Mouse (Mus musculus): ENCODE results near the gene Plac9a.
"Not testable (repeated sequence)": the region's sequence is repeated elsewhere in the genome, so short reads cannot be mapped to it uniquely, and the experiment has no call there.

Plac9a gene

DNA sequence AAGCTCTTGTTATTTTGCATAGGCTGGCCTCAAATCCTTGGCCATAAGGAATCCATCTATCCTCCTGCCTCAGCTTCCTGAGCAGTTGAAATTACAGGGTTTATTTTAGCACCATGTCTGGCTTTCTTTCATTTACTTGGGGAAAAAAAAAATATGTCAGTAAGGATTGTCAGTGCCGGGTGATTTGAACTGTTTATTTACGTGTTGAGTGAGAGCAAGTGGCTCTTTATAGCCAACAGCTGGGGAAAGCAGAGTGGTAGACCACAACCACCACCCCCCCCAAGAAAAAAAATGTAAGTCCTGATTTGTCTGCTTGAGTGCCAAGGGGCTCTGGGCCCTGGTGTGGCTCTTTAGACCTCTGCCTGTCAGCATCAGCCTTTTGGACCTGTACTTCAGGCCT is 39.2 kb downstream of the Plac9a start:
- DNase-seq (ENCODE audit: low spot score) = no peak

DNA sequence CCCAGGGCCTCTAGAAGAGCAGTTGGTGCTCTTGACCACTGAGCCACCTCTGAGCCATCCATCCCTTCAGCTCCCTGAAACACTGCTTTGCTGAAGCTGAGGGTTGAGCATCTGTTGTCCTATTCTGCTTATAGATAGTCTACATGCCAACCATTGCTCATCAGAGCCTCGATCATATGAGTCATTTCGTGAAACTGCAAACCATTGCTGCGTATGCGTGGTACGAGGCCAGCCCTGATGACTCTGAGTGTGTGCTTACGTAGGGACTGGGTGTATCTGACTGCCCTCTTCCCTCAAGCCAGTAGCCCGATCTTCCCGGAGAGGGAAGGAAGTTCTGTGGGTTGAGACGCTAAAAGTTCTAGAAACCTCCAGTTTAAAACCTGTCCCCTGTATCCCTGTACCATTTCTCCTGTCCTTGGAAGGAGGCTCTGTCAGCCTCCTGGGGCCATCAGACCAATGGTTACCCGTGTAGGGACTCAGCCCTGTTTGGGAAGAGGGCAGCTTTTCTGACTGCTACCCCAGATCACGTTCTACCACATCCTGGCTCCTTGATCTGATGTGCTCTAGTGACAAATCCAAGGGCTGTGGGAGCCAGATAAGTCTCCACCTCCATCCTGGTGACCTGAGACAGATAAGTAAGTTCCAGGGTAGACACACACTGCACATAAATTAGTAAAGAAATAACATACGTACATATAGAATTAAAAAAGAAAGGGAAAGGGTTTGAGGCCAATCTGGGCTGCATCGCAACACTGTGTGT is 40.9 kb downstream of the Plac9a start:
- no peak for DNase-seq (ENCODE audit: low spot score)

DNA sequence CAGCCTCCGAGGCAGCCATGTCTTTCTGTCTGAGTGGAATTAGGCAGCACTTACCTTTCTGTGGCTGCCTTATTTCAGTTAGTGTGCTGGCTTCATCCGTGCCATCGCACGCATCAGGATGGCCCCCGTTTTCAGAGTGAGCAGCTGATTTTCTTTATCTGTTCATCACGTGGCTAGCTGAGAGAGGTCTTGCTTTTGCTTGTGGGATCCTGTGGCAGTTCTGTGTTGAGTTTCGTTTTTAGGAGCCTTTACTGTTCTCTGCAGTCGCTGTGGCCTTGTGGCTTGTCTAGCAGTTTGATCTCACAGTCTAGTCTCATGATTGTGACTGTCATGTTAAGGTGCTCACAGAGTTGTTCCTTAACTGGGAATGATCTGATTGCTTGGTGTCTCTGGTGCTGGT is 45.0 kb downstream of the Plac9a start:
- no peak for DNase-seq (ENCODE audit: low spot score)

DNA sequence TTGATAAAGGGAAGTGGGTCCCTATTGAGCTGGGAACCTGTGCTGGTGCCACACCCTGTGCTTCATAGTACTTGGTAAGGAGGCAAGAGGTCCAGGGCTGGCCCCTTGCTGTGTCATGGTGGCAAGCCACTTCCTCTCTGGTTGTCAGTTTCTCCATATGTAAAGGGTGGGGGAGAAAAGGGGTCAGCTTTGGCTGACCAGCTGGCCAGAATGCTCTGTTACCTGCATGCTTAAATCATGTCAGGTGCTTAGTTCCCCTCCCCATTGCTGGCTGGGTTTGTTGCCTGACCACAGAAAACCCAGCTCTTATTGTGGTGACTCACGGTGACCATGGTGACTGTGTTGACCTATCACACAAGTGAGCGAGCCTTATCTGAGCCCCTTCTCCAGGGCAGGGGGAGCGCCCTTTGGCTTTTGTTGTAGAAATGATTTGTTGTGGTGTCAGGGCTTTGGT is 45.7 kb downstream of the Plac9a start:
- no peak for DNase-seq (ENCODE audit: low spot score)

DNA sequence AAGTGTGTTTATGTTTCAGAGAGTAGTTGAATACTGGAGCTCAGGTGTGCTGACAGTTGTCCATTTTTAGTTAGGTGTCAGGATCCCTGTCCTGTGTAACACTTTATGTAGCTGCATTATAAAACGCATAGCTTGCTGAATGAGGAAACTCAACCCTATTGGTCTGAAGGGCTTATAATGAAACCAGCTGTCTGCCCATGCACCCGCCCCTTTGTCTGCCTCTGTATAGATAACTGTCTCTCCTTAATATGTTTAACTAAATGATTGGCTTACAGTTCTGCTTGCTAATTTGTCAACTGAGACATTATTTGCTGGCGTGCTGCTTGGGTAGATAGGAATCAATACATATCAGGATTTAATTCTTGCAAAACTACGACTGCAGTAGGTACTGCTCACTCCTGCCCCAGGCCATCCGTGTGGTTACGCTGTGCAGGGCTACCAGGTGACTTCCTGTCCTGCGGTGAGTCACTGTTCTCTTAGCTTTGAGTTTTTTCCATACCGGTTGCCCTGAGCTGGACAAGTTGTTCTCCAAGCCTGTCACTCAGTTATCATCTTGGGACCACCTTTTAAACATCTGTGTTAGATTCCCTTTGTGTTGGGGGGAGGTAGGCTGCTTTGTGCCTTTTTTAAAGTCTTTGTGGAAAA is 47.5 kb downstream of the Plac9a start:
- DNase-seq (ENCODE audit: low spot score) = no peak

DNA sequence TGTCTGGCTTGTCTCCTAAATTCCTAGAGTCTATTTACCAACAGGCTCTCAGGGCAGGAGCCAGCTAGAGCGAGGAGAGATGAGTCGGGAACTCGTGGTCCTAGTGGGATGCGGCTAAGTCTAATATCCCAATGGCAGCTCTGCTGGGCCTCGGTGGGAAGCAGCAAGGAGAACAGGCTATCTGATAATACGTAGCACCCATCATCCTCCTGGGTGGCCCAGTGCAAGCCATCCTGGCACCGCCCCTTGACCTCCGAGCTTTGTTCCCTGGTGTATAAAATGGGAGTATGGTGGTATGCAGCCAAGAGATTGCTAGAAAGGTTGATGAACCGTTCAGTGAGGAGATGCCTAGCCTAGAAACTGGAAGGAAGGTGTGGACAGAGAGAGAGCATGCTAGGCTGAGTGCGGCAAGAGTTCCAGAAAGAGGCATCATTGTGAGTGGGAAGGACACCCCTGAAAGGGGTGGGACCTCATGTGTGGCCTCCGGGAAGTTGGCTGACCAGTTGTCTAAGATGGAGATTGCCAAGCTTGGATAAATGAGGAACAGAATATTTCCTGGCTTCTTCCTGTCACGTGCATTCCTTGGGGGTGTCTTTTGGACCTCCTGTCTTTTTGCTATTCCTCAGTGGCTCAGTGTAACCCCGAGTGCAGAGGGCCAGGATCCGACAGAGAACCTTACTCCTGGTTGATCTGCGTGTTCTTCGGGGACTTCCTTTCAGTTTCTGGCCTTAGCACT is 49.0 kb downstream of the Plac9a start:
- DNase-seq (ENCODE audit: low spot score) = no peak

DNA sequence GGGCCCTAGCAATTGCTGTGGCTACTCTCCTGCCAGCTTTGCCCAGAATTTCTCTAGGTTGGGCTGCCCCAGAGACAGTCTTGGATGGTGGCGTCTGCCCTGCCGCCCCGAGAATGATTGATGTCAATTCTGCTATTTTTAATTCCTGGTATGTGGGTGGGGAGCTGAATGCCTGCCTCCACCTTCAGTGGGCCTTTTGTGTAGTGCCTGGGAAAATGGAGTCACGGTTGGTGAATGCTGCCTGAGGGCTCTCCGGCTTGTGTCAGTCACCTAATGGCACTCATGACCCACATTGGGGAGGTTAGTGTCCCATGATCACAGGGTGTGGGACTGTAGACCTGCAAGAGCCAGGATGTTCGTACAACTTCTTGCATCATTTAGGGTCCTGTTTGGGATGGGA is 49.6 kb downstream of the Plac9a start:
- DNase-seq (ENCODE audit: low spot score) = no peak

DNA sequence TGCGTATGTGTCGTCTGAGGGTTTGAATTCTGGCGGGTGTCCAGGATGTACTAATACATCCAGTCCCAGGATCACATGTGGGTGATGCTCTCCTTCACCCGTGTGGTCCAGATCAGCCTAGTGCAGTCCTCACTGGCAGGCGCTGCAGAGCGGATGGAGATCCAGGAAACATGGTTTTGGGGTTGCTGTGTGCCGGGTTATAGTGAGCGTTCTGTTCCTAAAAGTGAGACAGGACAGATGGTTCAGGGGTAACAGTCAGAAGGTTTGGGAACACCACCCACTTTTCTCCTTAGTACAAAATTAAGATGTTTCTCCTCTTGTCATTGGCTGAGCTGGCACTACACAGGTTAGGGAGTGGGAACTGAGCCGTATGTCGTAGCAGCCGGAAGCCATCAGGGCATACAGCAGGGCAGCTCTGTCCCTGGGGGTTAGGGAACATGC is 50.8 kb downstream of the Plac9a start:
- no peak for DNase-seq (ENCODE audit: low spot score)

DNA sequence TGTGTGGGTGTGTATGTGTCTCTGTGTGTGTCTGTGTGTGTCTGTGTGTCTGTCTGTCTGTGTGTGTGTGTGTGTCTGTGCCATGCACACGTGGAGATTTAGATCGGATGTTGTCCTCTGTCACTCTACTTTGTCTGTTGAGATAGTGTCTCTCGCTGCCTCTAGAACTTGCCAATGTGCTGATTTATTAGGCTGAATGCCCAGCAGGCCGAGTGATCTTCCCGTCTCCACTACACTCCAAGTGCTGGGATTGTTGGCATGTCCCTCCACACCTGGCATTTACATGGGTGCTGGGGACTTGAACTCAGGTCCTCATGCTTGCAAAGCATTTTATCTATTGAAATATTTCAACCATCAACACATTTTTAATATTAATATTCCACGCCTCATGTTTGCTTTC is 51.7 kb downstream of the Plac9a start:
- no peak for DNase-seq (ENCODE audit: low spot score)

DNA sequence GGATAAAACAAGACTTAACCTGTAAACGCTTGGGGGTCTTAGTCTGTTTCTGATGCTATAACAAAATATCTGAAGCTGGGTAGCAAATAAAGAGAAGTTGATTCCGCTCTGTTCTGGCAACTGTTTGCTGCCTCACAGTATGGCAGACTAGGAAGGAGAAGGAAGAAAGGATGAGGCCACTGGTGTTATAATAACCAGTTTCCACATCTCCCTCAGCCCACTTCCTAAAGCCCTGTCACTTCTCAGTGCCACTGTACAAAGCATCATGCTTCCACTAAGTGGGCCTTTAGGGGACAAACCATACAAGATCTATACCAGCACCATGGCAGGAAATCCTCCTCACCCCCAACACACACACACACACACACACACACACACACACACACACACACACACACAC is 52.5 kb downstream of the Plac9a start:
- no peak for DNase-seq (ENCODE audit: low spot score)

DNA sequence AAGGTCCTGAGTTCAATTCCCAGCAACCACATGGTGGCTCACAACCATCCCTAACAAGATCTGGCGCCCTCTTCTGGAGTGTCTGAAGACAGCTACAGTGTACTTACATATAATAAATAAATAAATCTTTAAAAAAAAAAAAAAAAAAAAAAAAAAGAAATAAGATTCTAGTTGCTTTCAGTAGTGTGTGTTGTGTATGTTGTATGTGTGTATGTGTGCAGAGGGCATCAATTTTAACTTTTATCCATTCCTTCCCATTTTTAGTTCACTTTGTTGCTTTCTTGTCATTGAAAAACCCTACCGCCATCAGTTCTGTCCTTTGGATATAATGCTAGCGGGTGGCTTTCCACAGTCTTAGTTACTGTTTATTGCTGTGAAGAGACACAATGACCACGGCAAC is 54.2 kb downstream of the Plac9a start:
- not testable (repeated sequence) for DNase-seq (ENCODE audit: low spot score)

DNA sequence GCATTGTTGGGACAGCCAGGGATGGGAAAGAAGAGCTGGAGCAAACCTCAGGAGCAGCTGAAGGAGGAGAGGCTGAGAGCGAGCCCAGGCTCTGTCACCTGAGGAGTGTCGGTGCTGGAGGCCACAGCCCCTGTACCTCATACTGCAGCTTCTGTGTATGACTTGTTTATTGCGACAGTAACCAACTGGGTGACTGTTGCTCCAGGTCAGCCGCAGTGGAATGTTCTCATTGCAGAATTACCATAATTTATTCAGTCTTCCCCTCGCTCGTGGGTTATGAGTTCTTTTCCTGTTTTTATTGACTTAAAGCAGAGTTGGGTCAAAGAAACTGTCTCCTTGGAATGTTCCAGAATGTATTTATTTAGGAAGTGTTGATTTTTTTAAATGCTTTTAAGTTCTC is 54.7 kb downstream of the Plac9a start:
- DNase-seq (ENCODE audit: low spot score) = no peak

DNA sequence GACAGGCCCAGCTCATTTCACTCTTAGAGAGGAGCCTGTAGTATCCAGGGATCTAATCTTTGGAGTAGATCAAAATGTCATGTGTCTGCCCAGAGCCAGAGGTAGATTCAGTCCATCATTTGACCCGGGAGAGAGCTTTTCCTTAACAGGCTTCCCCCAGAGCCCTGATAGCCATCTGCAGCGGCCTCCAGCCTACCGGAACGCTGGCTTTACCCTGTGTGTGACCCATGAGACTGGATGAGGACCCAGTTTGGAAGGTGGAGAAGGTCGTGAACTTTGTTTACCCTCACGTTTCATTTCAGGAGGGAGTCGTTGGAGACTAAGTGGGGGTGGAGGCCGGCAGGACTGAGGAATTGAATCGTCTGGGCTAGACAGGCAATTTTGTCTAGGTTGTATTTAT is 55.2 kb downstream of the Plac9a start:
- no peak for DNase-seq (ENCODE audit: low spot score)

DNA sequence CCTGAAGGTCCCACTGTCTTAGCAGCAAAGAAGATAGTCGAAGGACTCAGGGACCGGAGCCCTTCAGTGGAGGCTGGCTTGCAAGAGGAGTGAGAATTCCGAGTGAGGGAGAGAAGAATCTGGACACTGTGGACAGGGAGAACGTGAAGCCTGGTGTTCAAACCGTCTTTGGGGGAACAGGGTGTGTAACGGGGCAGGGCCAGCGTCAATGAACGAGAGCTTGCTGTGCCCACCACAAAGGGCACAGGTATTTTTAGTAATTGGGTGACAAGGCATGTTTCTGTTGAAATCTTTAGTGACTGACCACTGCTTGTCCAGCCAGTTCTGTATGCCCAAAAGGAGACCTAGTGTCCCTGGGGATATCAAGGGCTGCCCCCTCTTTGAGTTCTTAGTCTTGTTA is 56.4 kb downstream of the Plac9a start:
- DNase-seq (ENCODE audit: low spot score) = no peak

DNA sequence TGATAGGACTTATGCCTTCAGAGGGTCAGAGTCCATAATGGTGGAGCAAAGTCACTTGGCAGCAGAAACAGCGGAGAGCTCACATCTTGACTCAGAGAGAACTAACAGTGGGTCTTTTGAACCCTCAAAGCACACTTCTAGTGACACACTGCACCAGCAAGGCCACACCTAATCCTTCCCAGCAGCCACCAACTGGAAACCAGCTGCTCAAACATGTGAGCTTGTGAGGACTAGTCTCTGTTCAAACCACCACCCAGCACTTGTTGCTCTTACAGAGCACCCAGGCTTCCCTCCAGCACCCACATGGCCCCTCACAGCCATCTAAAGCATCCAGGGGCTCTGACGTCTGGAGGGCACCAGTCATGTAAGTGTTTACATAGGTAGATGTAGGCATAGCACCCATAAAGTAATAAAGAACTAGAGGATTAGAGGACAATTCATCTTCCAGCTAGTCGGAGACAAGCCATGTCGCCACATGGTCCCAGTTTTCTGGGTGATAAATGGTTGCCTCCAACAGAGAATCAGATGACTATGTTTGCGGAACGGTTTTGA is 57.0 kb downstream of the Plac9a start:
- no peak for DNase-seq (ENCODE audit: low spot score)

DNA sequence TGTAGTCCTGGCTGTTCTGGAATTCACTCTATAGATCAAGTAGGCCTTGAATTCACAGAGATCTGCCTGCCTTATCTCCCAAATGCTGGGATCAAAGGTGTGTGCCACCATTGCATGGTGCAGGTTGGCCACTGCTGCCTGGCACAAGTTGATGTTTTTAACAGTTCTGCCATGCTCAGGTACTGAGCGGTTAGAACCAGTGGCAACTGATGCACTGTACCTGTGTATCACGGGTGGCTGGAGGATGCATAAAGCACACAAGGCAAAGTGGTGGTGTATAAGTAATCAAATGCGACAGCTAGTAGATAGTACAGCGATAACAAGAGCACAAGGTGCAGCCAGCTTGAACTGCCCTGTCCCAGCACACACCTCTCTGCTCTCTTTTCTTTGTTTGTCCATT is 58.5 kb downstream of the Plac9a start:
- DNase-seq (ENCODE audit: low spot score) = no peak

DNA sequence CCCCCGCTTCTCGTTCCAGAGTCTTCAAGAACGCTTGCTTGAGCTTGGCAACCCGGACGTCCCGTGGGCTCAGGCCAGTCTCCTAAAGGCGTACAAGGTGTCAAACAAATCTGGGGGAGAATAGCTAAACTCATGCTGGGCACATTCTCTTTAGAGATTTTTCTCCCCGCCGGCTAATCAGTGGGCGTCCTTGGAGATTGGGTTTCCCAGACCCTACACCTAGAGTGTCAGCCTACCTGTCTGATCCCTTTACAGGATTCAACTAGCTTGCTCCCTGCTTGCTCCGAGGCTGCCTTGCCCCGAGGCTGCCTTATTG is 60.3 kb downstream of the Plac9a start:
- DNase-seq (ENCODE audit: low spot score) = no peak

DNA sequence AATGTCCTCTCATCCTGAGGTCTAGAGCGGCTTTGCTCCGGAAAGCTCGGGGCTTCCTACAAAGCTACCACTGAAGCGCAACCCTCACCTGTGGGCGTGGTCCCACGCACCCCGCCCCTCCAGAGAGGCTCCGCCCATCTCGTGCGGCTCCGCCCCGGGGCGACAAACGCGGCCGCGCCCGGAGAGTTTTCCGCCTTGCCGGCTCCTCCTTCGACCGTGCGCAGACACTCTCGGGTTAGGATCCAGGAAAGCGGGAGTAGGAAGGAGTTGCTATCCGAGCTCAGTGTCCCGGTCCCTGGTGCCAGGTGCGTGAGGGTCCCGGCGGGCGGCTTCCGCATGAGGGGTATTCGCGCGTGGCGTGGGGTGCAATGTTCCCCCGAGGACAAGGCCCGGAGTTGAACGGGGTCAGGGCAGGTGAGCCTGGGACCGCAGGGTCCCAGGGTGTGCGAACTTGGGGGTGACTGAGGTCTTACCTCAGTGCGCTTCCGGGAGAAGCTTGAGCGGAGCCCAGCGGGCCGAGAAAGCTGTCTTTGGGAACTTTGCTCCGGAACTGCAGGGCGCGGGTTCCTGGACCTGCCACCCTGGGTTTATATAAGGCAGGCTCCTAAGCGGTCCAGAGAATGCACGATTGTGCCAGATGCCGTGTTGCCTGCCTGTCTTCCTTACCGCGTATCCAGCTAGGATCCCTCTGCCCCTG is 60.8 kb downstream of the Plac9a start, which contains the start of gene Anxa11:
Anxa11 (plus strand) TSS at position 166 of the 697 bp plus-strand sequence.
- peak; percentile 84 for DNase-seq (ENCODE audit: low spot score)

DNA sequence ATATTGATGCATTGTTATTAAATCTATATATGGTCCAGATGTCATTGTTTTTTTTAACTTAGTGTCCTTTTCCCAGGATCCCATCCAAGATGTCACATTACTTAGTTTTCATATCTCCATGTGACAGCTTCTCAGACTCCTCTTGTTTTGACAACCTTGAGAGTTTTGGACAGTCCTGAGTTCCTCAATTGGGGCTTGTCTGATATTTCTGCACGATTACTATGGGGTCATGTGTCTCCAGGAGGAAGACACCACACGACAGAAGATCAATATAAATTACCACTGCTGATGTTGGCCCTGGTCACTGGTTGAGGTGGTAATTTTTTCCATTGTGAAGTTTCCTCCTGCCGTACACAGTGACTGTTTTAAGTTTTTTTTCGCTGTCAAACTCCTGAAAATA is 61.3 kb downstream of the Plac9a start:
- no peak for DNase-seq (ENCODE audit: low spot score)

DNA sequence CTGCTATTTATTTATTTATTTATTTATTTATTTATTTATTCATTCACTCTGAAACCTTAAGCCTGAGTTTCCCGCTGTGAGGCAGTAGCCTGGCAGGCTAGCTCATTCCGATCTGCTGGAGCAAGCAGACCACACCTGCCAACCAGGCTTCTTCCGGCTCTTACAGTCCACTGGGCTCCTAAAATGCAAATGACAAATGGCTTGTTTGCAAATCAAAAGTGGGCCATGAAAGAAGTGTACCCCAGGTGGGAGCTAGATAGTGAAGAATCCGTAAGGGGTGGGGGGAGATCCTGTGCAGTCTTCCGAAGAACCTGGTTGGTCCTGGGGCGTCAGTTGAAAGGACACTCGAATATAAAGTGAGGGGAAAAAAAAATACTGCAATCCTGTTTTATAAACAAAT is 61.9 kb downstream of the Plac9a start:
- no peak for DNase-seq (ENCODE audit: low spot score)

DNA sequence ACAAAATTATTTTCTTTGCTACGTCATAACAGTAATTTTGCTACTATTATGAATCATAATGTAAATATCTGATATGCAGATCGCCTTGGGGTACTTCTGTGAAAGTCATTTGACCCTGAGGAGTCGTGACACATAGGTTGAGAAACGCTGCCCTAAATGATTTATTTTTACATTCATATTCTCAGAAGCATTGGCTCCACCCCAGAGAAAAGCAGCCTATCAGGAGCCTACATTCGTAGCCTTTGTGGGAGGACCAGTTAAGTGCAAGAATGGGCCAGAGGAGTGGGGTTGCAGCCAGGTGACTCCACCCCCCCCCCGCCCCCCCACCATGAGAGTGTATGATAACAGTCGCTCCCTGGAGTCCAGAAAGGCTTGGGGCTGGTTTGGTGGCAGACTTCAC is 63.1 kb downstream of the Plac9a start:
- no peak for DNase-seq (ENCODE audit: low spot score)

DNA sequence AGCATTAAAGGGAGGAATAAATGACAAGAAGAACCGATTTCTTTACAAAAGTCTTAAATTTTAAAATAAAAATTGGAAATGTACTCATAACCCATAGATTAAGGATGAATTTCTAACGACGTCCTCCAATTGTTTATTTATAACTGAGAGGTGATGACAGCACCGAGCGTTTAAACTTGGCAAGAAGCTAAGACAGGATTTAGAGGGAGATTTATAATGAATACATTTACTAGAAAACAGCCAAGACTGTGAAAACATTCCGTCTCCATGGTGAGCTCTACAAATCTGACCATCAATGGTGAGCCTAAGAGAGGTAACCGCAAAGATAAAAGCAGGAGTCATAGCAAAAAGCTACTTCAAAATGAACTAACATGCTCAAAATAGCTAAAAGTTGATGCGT is 64.5 kb downstream of the Plac9a start:
- DNase-seq (ENCODE audit: low spot score) = no peak

Data from ovary, postnatal 14 days (tissue).